Mouse (Mus musculus) gastrocnemius, postnatal 25 days (tissue): ENCODE measurements around the gene Gm9736. TPM values are rescaled to one million over a fixed set of nuclear protein-coding genes. Genes with fewer than 3 reads are reported as not detected.
"Not testable (repeated sequence)": the region's sequence is repeated elsewhere in the genome, so short reads cannot be mapped to it uniquely, and the experiment has no call there.

ENCODE experiments used
- DNase-seq: peaks from one replicate; pipeline ENCODE4 v3.0.0; 2022
- long read RNA-seq, 2 experiments: library from polyadenylated mRNA; stranded (forward); transcript quantifications; one replicate each; pipeline ENCODE4 v2.0.0; 2021
- total RNA-seq, 2 experiments: library from RNA; stranded (reverse); gene quantifications; 1 replicate in 1 of 2; 2 replicates in 1 of 2; pipeline ENCODE4 v1.2.3; 2021

Gm9736 gene
- not detected for total RNA-seq
- long read RNA-seq, experiment 1: 0 reads
- long read RNA-seq, experiment 2: 0 reads

DNA sequence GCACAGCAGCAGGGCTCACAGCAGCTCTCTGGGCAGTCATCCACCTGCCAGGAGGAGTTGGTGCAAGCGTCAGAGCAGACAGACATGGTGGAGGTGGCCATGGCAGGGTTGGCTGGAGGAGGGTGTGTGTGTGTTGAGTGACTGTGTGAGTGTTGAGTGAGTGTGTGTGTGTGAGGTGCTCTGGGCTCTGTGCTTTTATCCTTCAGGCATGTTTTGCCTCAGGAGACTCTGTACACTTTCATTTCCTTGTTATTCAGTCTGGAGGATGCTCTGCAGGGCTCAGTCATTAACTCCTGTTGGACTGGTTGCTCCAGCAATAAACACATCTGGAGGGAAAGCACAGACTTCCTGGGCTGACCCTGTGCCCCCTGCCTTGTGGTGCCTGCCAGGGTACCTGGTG lies at the start of gene Gm9736:
TSS of gene Gm9736 (minus strand) at position 101 of the 400 bp plus-strand sequence.
- not testable (repeated sequence) for DNase-seq

DNA sequence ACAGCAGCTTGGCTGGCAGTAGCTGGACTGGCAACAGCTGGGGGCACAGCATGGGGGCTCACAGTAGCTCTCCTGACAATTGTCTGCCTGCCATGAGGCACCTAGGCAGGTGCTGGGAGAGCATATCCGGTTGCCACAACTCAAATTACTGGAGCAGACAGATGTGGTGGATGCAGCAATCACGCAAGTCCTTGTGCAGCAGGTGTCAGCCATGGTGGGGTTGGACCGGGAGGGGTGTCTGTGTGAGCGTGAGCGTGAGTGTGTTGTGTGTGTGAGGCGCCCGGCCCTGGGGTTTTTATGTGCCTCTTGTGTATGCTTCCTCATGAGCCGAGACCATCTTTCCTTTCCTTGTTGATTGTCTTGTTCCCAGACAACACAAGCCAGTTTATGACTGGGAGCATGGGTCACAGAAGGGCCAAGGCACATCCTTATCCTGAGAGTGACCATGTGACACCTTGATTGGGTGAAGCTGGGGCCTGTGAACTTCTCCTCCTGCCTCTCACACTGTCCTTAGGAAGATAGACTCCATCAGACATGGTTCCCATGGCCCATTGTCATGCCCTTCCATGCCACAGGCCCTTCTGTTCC lies 47.9 kb upstream of the Gm9736 start, which contains the start of gene Gm19668:
TSS of gene Gm19668 (minus strand) at position 213 of the 588 bp plus-strand sequence.
- DNase-seq: no peak

DNA sequence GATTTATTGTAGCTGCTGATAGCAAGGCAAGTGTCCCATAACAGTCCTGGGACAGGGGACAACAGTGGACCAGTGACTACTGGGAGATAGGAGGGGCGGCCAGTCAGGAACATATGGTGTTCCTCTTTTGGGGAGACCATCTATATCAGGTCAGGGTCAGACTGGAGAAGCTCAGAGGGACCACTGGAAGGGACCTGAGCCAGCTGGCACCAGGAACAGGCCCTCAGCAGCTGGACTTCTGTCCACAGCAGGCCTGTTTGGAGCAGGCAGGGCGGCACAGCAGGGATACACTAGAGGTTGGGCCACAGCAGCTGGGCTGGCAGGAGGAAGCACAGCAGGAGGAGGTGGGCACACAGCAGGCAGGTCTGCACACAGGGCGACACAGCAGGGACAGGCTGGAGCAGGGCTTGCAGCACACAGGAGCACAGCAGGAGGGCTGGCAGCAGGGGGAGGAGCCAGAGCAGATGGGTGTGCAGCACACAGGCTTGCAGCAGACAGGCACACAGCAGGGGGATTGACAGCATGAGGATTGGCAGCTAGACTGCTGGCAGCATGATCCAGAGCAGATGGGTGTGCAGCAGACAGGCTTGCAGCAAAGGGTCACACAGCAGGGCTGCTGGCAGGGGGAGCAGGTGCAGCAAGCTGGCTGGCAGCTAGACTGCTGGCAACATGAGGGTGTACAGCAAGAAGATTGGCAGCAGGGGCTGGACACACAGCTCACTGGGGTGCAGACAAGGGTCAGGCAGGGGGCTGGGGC lies 47.2 kb upstream of the Gm9736 start:
- not testable (repeated sequence) for DNase-seq

GRCm38 (mm10) chr10:77797677-77798076 lies 46.5 kb upstream of the Gm9736 start:
- no peak for DNase-seq

DNA sequence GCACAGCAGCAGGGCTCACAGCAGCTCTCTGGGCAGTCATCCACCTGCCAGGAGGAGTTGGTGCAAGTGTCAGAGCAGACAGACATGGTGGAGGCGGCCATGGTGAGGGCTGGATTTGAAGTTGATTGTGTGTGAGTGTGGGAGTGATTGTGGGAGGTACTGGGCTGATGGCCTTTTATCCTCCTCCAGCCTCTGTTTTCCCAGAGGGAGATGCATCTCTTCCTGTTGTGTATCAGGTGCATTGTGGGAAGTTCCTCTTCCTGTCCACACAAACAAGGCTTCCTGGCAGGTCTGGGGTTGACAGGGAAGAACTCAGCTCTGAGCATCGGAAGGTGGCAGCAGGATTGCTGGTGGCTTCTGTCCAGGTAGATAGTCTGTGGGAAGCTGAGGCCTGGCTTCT lies 43.8 kb upstream of the Gm9736 start, which contains the start of gene Gm9639:
TSS of gene Gm9639 (minus strand) at position 101 of the 400 bp plus-strand sequence.
- DNase-seq: no peak

GRCm38 (mm10) chr10:77788621-77789020 lies 37.5 kb upstream of the Gm9736 start:
- no peak for DNase-seq

- not testable (repeated sequence) for DNase-seq
Observed at GRCm38 (mm10) chr10:77787876-77788275, 36.7 kb upstream of the Gm9736 start, which contains the start of gene Gm7137. Gene Gm7137, minus strand, starts transcription at chr10:77788200.

- not testable (repeated sequence) for DNase-seq
Observed at GRCm38 (mm10) chr10:77783396-77783795, 32.2 kb upstream of the Gm9736 start.

DNA sequence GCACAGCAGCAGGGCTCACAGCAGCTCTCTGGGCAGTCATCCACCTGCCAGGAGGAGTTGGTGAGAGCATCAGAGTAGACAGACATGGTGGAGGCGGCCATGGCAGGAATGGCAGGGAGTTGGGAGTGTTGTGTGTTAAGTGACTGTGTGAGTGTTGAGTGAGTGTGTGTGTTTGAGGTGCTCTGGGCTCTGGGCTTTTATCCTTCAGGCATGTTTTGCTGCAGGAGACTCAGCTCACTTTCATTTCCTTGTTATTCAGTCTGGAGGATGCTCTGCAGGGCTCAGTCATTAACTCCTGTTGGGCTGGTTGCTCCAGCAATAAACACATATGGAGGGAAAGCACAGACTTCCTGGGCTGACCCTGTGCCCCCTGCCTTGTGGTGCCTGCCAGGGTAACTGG lies 31.3 kb upstream of the Gm9736 start, which contains the start of gene Gm3250:
TSS of gene Gm3250 (minus strand) at position 101 of the 400 bp plus-strand sequence.
- DNase-seq: not testable (repeated sequence)

- not testable (repeated sequence) for DNase-seq
Observed at GRCm38 (mm10) chr10:77776844-77777243, 25.7 kb upstream of the Gm9736 start, which contains the start of gene Gm7138. Gene Gm7138, minus strand, starts transcription at chr10:77776944.

DNA sequence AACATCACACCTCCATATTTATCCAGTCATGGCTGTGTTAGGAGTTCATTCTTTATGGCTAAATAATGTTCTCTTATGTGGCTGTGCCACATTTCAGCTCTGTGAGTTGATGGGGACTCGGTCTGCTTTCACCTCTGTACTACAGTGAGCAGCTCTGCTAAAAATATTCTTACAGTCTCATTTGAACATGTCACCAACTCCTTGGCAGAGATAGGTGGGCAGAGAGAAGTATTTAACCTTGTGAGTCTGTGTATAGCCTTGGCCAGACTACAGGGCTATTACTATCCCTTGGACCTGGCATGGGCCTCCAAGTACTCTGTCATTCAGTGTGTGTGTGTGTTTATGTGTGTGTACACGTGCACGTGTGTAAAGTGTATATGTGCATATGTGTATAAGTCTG lies 21.0 kb upstream of the Gm9736 start:
- not testable (repeated sequence) for DNase-seq

DNA sequence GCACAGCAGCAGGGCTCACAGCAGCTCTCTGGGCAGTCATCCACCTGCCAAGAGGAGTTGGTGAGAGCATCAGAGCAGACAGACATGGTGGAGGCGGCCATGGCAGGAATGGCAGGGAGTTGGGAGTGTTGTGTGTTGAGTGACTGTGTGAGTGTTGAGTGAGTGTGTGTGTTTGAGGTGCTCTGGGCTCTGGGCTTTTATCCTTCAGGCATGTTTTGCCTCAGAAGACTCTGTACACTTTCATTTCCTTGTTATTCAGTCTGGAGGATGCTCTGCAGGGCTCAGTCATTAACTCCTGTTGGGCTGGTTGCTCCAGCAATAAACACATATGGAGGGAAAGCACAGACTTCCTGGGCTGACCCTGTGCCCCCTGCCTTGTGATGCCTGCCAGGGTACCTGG lies 20.1 kb upstream of the Gm9736 start, which contains the start of gene Gm3238:
TSS of gene Gm3238 (minus strand) at position 101 of the 400 bp plus-strand sequence.
- not testable (repeated sequence) for DNase-seq

GRCm38 (mm10) chr10:77769727-77770126 lies 18.6 kb upstream of the Gm9736 start:
- no peak for DNase-seq

- not testable (repeated sequence) for DNase-seq
Observed at GRCm38 (mm10) chr10:77759582-77759981, 8.4 kb upstream of the Gm9736 start, which contains the start of gene Gm3233. Gene Gm3233, minus strand, starts transcription at chr10:77759682.

GRCm38 (mm10) chr10:77753448-77753847 lies 2.3 kb upstream of the Gm9736 start:
- DNase-seq: no peak

GRCm38 (mm10) chr10:77752312-77752711 lies 1.2 kb upstream of the Gm9736 start:
- DNase-seq: not testable (repeated sequence)

DNA sequence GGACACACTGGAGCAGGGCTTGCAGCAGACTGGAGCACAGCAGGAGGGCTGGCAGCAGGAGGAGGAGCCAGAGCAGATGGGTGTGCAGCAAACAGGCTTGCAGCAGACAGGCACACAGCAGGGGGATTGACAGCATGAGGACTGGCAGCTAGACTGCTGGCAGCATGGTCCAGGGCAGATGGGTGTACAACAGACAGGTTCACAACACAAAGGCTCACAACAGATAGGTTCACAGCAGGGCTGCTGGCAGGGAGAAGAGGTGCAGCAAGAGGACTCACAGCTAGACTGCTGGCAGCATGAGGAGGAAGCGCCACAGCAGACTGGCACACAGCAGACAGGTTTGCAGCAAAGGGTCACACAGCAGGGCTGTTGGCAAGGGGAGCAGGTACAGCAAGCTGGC lies 468 bp downstream of the Gm9736 start:
- not testable (repeated sequence) for DNase-seq

- not testable (repeated sequence) for DNase-seq
Observed at GRCm38 (mm10) chr10:77741924-77742688, 9.0 kb downstream of the Gm9736 start, which contains the start of gene Gm18596. Gene Gm18596, minus strand, starts transcription at chr10:77742638.

DNA sequence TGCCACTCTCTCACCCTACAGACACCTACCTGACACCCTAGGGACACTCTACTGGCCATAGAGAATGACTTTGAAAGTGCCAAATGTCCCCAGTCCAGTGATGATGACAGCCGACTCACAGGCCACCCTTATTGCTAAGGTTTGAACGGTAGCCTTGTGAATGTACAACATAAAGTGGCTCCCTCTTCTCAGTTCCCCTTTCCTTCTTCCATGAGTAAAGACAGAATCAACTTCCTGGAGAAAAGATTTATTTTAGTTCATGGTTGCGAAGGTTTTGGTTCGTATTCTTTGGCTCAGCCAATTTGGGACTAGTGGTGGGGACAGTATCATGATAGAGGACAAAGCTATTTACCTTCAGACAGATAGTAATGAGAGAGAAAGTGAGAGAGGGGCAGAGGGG lies 12.2 kb downstream of the Gm9736 start:
- no peak for DNase-seq

GRCm38 (mm10) chr10:77735928-77736327 lies 15.2 kb downstream of the Gm9736 start:
- DNase-seq: no peak

- DNase-seq: no peak
Observed at GRCm38 (mm10) chr10:77729241-77729640, 21.9 kb downstream of the Gm9736 start.

DNA sequence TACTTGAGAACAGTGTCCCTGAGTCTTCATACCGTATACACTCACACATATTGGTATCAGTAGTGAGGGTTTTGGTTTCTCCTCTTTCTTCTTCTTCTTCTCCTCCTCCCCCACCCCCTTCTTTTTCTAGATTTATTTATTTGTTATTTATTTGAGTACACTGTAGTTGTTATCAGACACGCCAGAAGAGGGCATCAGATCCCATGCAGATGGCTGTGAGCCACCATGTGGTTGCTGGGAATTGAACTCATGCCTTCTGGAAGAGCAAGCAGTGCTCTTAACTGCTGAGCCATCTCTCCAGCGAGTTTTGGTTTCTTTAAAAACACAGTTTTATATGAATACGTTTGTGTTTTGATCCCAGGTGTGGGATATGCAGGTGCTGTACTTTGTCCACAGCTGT lies 22.9 kb downstream of the Gm9736 start:
- no peak for DNase-seq
